Mouse (Mus musculus) MEL (cell line): ENCODE measurements around the gene Acrbp. TPM values are rescaled to one million over a fixed set of nuclear protein-coding genes. Genes with fewer than 3 reads are reported as not detected.

ENCODE experiments used
- DNase-seq: peaks from one replicate; pipeline ENCODE4 v3.0.0; 2011; ENCODE audit warnings: low read depth, low spot score
- H3K27ac ChIP-seq: 2 replicates; pipeline ENCODE4 v1.5.1; 2012; ENCODE audit warnings: low read depth, mild to moderate bottlenecking, control low read depth, low read length, moderate library complexity; ENCODE audit not compliant: control insufficient read depth
- H3K27me3 ChIP-seq, 2 experiments: fragments of 150-350 bp in 1 of 2; sonication (generic) in 1 of 2; 2 replicates each; pipeline ENCODE4 v1.6.1; 2012; ENCODE audit warnings: low read length in 2 of 2, mild to moderate bottlenecking in 2 of 2, improper control_type of control experiment in 1 of 2, moderate library complexity in 1 of 2; ENCODE audit not compliant: insufficient read depth in 2 of 2, control insufficient read depth in 1 of 2
- H3K36me3 ChIP-seq, 2 experiments: 2 replicates each; pipeline ENCODE4 v1.6.1; 2012 to 2014; ENCODE audit warnings: low read length in 2 of 2, improper control_type of control experiment in 1 of 2, inconsistent platforms in 1 of 2, mild to moderate bottlenecking in 1 of 2; ENCODE audit not compliant: insufficient read depth in 2 of 2, control insufficient read depth in 1 of 2
- H3K4me1 ChIP-seq, 2 experiments: fragments of 150-350 bp in 1 of 2; sonication (generic) in 1 of 2; 2 replicates each; pipeline ENCODE4 v1.6.1; 2012; ENCODE audit warnings: low read length in 2 of 2, improper control_type of control experiment in 1 of 2, mild to moderate bottlenecking in 1 of 2; ENCODE audit not compliant: insufficient read depth in 2 of 2, control insufficient read depth in 1 of 2
- H3K4me3 ChIP-seq, 2 experiments: fragments of 150-350 bp in 1 of 2; sonication (generic) in 1 of 2; 2 replicates each; pipeline ENCODE4 v1.5.1; 2012; ENCODE audit warnings: low read depth in 2 of 2, low read length in 2 of 2, mild to moderate bottlenecking in 2 of 2, moderate library complexity in 2 of 2, control low read depth in 1 of 2, improper control_type of control experiment in 1 of 2; ENCODE audit not compliant: control insufficient read depth in 1 of 2, insufficient read depth in 1 of 2
- H3K79me2 ChIP-seq: 2 replicates; pipeline ENCODE4 v1.6.1; 2012; ENCODE audit warnings: mild to moderate bottlenecking, low read length, moderate library complexity; ENCODE audit not compliant: control insufficient read depth, poor library complexity, insufficient read depth
- H3K9ac ChIP-seq: 2 replicates; pipeline ENCODE4 v1.6.1; 2012; ENCODE audit warnings: low read depth, mild to moderate bottlenecking, control low read depth, low read length, moderate library complexity; ENCODE audit not compliant: control insufficient read depth, poor library complexity, severe bottlenecking
- H3K9me3 ChIP-seq: fragments of 150-350 bp; sonication (generic); replicated peaks from 2 replicates; pipeline ENCODE4 v1.6.1; 2012; ENCODE audit warnings: mild to moderate bottlenecking, low read length, improper control_type of control experiment, moderate library complexity; ENCODE audit not compliant: insufficient read depth
- BHLHE40 ChIP-seq: IDR thresholded peaks from 2 replicates; pipeline ENCODE4 v1.6.1; 2012; ENCODE audit warnings: low read depth, mild to moderate bottlenecking, inconsistent platforms, low read length, improper control_type of control experiment, borderline replicate concordance
- CTCF ChIP-seq, 3 experiments: IDR thresholded peaks in 2 of 3; conservative IDR thresholded peaks in 1 of 3; 2 replicates each; pipeline ENCODE4 v1.5.1; 2011 to 2012; ENCODE audit warnings: low read length in 3 of 3, low read depth in 2 of 3, mild to moderate bottlenecking in 2 of 3, improper control_type of control experiment in 1 of 3, inconsistent platforms in 1 of 3, mixed read lengths in 1 of 3, moderate library complexity in 1 of 3; ENCODE audit not compliant: control insufficient read depth in 1 of 3, insufficient read depth in 1 of 3, poor library complexity in 1 of 3, severe bottlenecking in 1 of 3
- E2F4 ChIP-seq: IDR thresholded peaks from 2 replicates; pipeline ENCODE4 v1.6.1; 2011; ENCODE audit warnings: low read depth, low read length, improper control_type of control experiment, borderline replicate concordance
- ELF1 ChIP-seq: IDR thresholded peaks from 2 replicates; pipeline ENCODE4 v1.6.1; 2014; ENCODE audit warnings: low read depth, mild to moderate bottlenecking, inconsistent platforms, low read length, improper control_type of control experiment, moderate library complexity
- EP300 ChIP-seq, 2 experiments: IDR thresholded peaks; 2 replicates each; pipeline ENCODE4 v1.6.1; 2011; ENCODE audit warnings: improper control_type of control experiment in 2 of 2, low read length in 2 of 2, low read depth in 1 of 2, mild to moderate bottlenecking in 1 of 2
- ETS1 ChIP-seq: IDR thresholded peaks from 2 replicates; pipeline ENCODE4 v1.6.1; 2012; ENCODE audit warnings: low read depth, mild to moderate bottlenecking, inconsistent platforms, low read length, improper control_type of control experiment, moderate library complexity
- GABPA ChIP-seq: IDR thresholded peaks from 2 replicates; pipeline ENCODE4 v1.6.1; 2012; ENCODE audit warnings: low read depth, mild to moderate bottlenecking, inconsistent platforms, low read length, improper control_type of control experiment, moderate library complexity
- GATA1 ChIP-seq: IDR thresholded peaks from 2 replicates; pipeline ENCODE4 v1.6.1; 2011; ENCODE audit warnings: low read depth, low read length, improper control_type of control experiment
- JUND ChIP-seq: IDR thresholded peaks from 2 replicates; pipeline ENCODE4 v1.6.1; 2011; ENCODE audit warnings: low read depth, mild to moderate bottlenecking, improper control_type of control experiment, low read length
- KAT2A ChIP-seq: conservative IDR thresholded peaks from 2 replicates; pipeline ENCODE4 v1.6.1; 2012; ENCODE audit warnings: low read depth, low read length, improper control_type of control experiment, inconsistent platforms
- MAX ChIP-seq: IDR thresholded peaks from 2 replicates; pipeline ENCODE4 v1.6.1; 2011; ENCODE audit warnings: low read length, improper control_type of control experiment
- MAZ ChIP-seq: IDR thresholded peaks from 2 replicates; pipeline ENCODE4 v1.6.1; 2012; ENCODE audit warnings: low read depth, mild to moderate bottlenecking, inconsistent platforms, low read length, improper control_type of control experiment
- MEF2A ChIP-seq: IDR thresholded peaks from 2 replicates; pipeline ENCODE4 v1.6.1; 2014; ENCODE audit warnings: low read depth, mild to moderate bottlenecking, inconsistent platforms, low read length, improper control_type of control experiment; ENCODE audit not compliant: poor library complexity, insufficient replicate concordance, severe bottlenecking; ENCODE audit errors: extremely low read depth
- MXI1 ChIP-seq: IDR thresholded peaks from 2 replicates; pipeline ENCODE4 v1.6.1; 2011; ENCODE audit warnings: mild to moderate bottlenecking, low read depth, low read length, improper control_type of control experiment
- MYC ChIP-seq: IDR thresholded peaks from 2 replicates; pipeline ENCODE4 v1.6.1; 2011; ENCODE audit warnings: low read depth, mild to moderate bottlenecking, low read length, improper control_type of control experiment, moderate library complexity
- POLR2A ChIP-seq, 2 experiments: IDR thresholded peaks; 2 replicates each; pipeline ENCODE4 v1.6.1; 2011 to 2012; ENCODE audit warnings: low read length in 2 of 2, mild to moderate bottlenecking in 2 of 2, control low read depth in 1 of 2, improper control_type of control experiment in 1 of 2, low read depth in 1 of 2, moderate library complexity in 1 of 2; ENCODE audit not compliant: control insufficient read depth in 1 of 2, insufficient read depth in 1 of 2, poor library complexity in 1 of 2
- POLR2AphosphoS5 ChIP-seq: IDR thresholded peaks from 2 replicates; pipeline ENCODE4 v1.6.1; 2012; ENCODE audit warnings: low read depth, borderline replicate concordance, mild to moderate bottlenecking, inconsistent platforms, low read length, moderate library complexity, mixed read lengths
- RAD21 ChIP-seq: IDR thresholded peaks from 2 replicates; pipeline ENCODE4 v1.6.1; 2011; ENCODE audit warnings: mild to moderate bottlenecking, low read depth, low read length, improper control_type of control experiment
- RCOR1 ChIP-seq: IDR thresholded peaks from 2 replicates; pipeline ENCODE4 v1.6.1; 2012; ENCODE audit warnings: low read depth, mild to moderate bottlenecking, inconsistent platforms, low read length, improper control_type of control experiment
- SMC3 ChIP-seq: IDR thresholded peaks from 2 replicates; pipeline ENCODE4 v1.6.1; 2011; ENCODE audit warnings: low read depth, low read length, improper control_type of control experiment
- TBP ChIP-seq: IDR thresholded peaks from 2 replicates; pipeline ENCODE4 v1.8.0; 2011; ENCODE audit warnings: low read depth, low read length, improper control_type of control experiment
- UBTF ChIP-seq: IDR thresholded peaks from 2 replicates; pipeline ENCODE4 v1.6.1; 2012; ENCODE audit warnings: low read depth, mild to moderate bottlenecking, inconsistent platforms, low read length, improper control_type of control experiment, moderate library complexity, borderline replicate concordance; ENCODE audit not compliant: insufficient read depth
- USF1 ChIP-seq: IDR thresholded peaks from 2 replicates; pipeline ENCODE4 v1.6.1; 2014; ENCODE audit warnings: low read depth, mild to moderate bottlenecking, inconsistent platforms, low read length, improper control_type of control experiment, moderate library complexity
- USF2 ChIP-seq, 2 experiments: IDR thresholded peaks; 2 replicates each; pipeline ENCODE4 v1.6.1; 2011 to 2012; ENCODE audit warnings: improper control_type of control experiment in 2 of 2, low read length in 2 of 2, borderline replicate concordance in 1 of 2, inconsistent platforms in 1 of 2, low read depth in 1 of 2, mild to moderate bottlenecking in 1 of 2; ENCODE audit not compliant: insufficient read depth in 1 of 2
- ZC3H11A ChIP-seq: IDR thresholded peaks from 2 replicates; pipeline ENCODE4 v1.6.1; 2012; ENCODE audit warnings: low read depth, mild to moderate bottlenecking, inconsistent platforms, low read length, improper control_type of control experiment
- ZKSCAN1 ChIP-seq: IDR thresholded peaks from 2 replicates; pipeline ENCODE4 v1.6.1; 2012; ENCODE audit warnings: low read depth, mild to moderate bottlenecking, inconsistent platforms, low read length, improper control_type of control experiment, moderate library complexity
- ZNF384 ChIP-seq: IDR thresholded peaks from 2 replicates; pipeline ENCODE4 v1.6.1; 2012; ENCODE audit warnings: low read depth, mild to moderate bottlenecking, inconsistent platforms, low read length, improper control_type of control experiment
- polyA plus RNA-seq, 2 experiments: library from polyadenylated mRNA; stranded (reverse) in 1 of 2; unstranded in 1 of 2; fragments of >175 nt in 1 of 2; fragments of >200 nt in 1 of 2; gene quantifications; 2 replicates each; pipeline versions ENCODE4 v1.2.1 to v1.2.4; 2012; ENCODE audit warnings: low replicate concordance in 2 of 2, low read depth in 1 of 2; ENCODE audit not compliant: insufficient read length in 2 of 2, insufficient read depth in 1 of 2, missing spikeins in 1 of 2
- total RNA-seq: library from RNA; depleted of rRNA; stranded (reverse); fragments of 300-350 nt; gene quantifications from 2 replicates; pipeline ENCODE4 v1.2.3, GENCODE M21; 2012

Gene Acrbp
- total and polyA plus RNA-seq, 3 experiments, result 3.3 to 5.3 TPM; not detected in 1

DNA sequence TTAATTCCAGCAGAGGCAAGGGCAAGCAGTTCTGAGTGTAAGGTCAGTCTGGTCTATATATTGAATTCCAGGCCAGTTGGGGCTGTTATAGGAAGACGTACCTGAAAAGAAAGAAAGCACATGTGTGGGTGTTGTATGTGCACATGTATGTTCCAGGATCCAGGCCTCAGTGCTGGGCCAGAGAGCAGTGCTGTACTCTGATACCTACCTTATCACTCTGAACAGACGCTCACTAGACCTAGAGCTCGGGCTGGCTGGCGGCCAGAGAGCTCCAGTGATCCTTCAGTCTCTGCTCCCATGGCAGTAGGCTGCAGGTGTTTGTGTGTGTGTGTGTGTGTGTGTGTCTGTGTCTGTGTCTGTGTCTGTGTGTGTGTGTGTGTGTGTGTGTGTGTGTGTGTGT is 54.7 kb downstream of the Acrbp start (continued):
- TF ChIP-seq GABPA, result no peak

DNA sequence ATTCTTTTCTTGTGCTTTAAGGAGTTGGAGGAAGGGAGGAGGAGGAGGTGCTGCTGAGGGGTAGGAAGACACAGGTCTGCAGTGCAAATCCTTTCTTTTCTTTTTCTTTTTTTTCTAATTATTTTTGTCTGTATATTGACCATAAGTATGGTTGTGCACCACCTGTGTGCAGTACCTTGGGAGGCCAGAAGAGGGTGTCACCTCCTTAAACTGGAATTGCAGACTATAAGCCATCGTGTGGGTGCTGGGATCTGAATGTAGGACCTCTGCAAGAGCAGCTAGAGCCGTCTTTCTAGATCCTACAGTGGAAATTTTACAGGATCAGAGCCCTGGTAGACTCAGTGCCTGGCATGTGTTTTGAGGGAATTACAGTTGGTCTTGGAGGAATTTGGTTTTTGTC is 58.2 kb downstream of the Acrbp start:
- no peak overlapping the region for H3K9ac ChIP-seq
- H3K79me2 ChIP-seq, result no peaks in the 10 kb centered on the region
- peak; percentile 57 for DNase-seq
- H3K4me3 ChIP-seq, result no peak overlapping the region
- no peak overlapping the region for H3K27ac ChIP-seq
- H3K9me3 ChIP-seq, result no peaks in the 10 kb centered on the region
- H3K27me3 ChIP-seq, result no peaks in the 10 kb centered on the region
- TF ChIP-seq MYC (no peak), GATA1 (no peak), TBP (no peak), USF1 (no peak), RCOR1 (no peak), RAD21 (peak; percentile 0; the same call in 1 of the 2 replicates), E2F4 (no peak), POLR2AphosphoS5 (no peak), CTCF (IDR thresholded peaks at IDR 0.05 in 2 of 3, conservative IDR thresholded peaks at IDR 0.05 in 1 of 3; ENCODE audit: control insufficient read depth in 1 of 3, insufficient read depth in 1 of 3, low read depth in 2 of 3, low read length in 3 of 3, poor library complexity in 1 of 3, severe bottlenecking in 1 of 3) (peak; percentile 13 to 44 (median 39); a peak in 5 of 6 replicates), ETS1 (no peak), ZKSCAN1 (no peak), BHLHE40 (no peak), ZC3H11A (no peak), ZNF384 (no peak), SMC3 (0 out of 2 replicates have a peak, but pooled peaks have one; percentile 16)
- H3K36me3 ChIP-seq, result peaks cover 14 to 49% of the 10 kb centered on the region in 2 experiments
- peaks cover 2 to 13% of the 10 kb centered on the region in 2 experiments; a peak in 3 of 4 replicates for H3K4me1 ChIP-seq

DNA sequence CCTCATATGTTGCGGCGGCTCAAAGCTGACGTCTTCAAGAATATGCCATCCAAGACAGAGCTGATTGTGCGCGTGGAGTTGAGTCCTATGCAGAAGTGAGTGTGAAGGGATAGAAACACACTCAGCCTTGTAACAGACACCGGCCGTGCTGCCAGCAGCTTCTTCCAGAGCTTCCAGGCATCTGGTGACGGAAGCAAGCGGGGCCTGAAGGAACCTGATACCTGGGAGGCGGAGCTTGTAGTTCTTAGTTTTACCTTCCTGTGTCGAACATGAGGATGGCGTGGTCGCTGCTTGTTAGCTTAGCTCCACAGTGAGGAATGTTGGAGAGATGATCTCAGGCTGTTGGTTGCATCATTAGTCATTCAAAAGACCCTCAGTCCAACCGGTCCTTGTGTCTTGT is 59.9 kb downstream of the Acrbp start:
- no peaks in the 10 kb centered on the region for H3K79me2 ChIP-seq
- TF ChIP-seq EP300 (IDR thresholded peaks at IDR 0.05; ENCODE audit: low read depth in 1 of 2, low read length in 2 of 2), result no peak
- no peak for TF ChIP-seq POLR2A (IDR thresholded peaks at IDR 0.05; ENCODE audit: control insufficient read depth in 1 of 2, insufficient read depth in 1 of 2, low read depth in 1 of 2, low read length in 2 of 2, poor library complexity in 1 of 2)
- no peak for TF ChIP-seq KAT2A
- TF ChIP-seq ETS1, result no peak
- no peak for TF ChIP-seq MAX
- no peak for TF ChIP-seq UBTF
- no peak for TF ChIP-seq ELF1
- TF ChIP-seq RAD21, result no peak
- TF ChIP-seq MXI1, result no peak
- no peak for TF ChIP-seq JUND
- no peak for TF ChIP-seq MAZ
- no peak for TF ChIP-seq CTCF (IDR thresholded peaks at IDR 0.05 in 2 of 3, conservative IDR thresholded peaks at IDR 0.05 in 1 of 3; ENCODE audit: control insufficient read depth in 1 of 3, insufficient read depth in 1 of 3, low read depth in 2 of 3, low read length in 3 of 3, poor library complexity in 1 of 3, severe bottlenecking in 1 of 3)
- no peak for TF ChIP-seq MEF2A
- TF ChIP-seq ZNF384, result no peak
- no peak for TF ChIP-seq USF2 (IDR thresholded peaks at IDR 0.05; ENCODE audit: borderline replicate concordance in 1 of 2, insufficient read depth in 1 of 2, low read depth in 1 of 2, low read length in 2 of 2)

More for the DNA sequence above, 59.9 kb downstream of the Acrbp start:
- Histone ChIP-seq H3K4me3 (no peak overlapping the region), H3K9ac (no peak overlapping the region), H3K9me3 (no peaks in the 10 kb centered on the region), H3K4me1 (peaks cover 0 to 5% of the 10 kb centered on the region in 2 experiments; a peak in 2 of 4 replicates), H3K27me3 (no peaks in the 10 kb centered on the region), H3K36me3 (peaks cover 3 to 51% of the 10 kb centered on the region in 2 experiments; a peak in 3 of 4 replicates), H3K27ac (no peak overlapping the region)
- DNase-seq, result no peak
